Mouse (Mus musculus) ES-Bruce4 (cell line): ENCODE measurements around the gene Wee1. TPM values are rescaled to one million over a fixed set of nuclear protein-coding genes. Genes with fewer than 3 reads are reported as not detected.

Source experiments
- H3K27ac ChIP-seq: 2 replicates; pipeline ENCODE4 v1.5.1; 2012; ENCODE audit warnings: low read length, inconsistent platforms; ENCODE audit not compliant: insufficient read depth
- H3K27me3 ChIP-seq: 2 replicates; pipeline ENCODE4 v1.6.1; 2012; ENCODE audit warnings: mild to moderate bottlenecking, low read length, inconsistent platforms; ENCODE audit not compliant: control insufficient read depth, poor library complexity, insufficient read depth, severe bottlenecking
- H3K36me3 ChIP-seq: 2 replicates; pipeline ENCODE4 v1.6.1; 2012; ENCODE audit warnings: inconsistent platforms, mild to moderate bottlenecking, low read length, moderate library complexity; ENCODE audit not compliant: control insufficient read depth, poor library complexity, insufficient read depth, severe bottlenecking
- H3K4me1 ChIP-seq: one replicate; pipeline ENCODE4 v1.8.1; 2011; ENCODE audit warnings: low read length; ENCODE audit not compliant: control insufficient read depth, insufficient read depth
- H3K4me3 ChIP-seq: 2 replicates; pipeline ENCODE4 v1.5.1; 2011; ENCODE audit warnings: low read depth, mild to moderate bottlenecking, low read length
- H3K9ac ChIP-seq: 2 replicates; pipeline ENCODE4 v1.6.1; 2012; ENCODE audit warnings: low read depth, mild to moderate bottlenecking, inconsistent platforms; ENCODE audit not compliant: poor library complexity, severe bottlenecking
- H3K9me3 ChIP-seq: replicated peaks from 2 replicates; pipeline ENCODE4 v1.6.1; 2012; ENCODE audit warnings: mild to moderate bottlenecking, low read length, inconsistent platforms; ENCODE audit not compliant: control insufficient read depth, poor library complexity, insufficient read depth, severe bottlenecking
- CTCF ChIP-seq: IDR thresholded peaks from one replicate; pipeline ENCODE4 v1.8.1; 2011; ENCODE audit warnings: low read depth, low read length
- EP300 ChIP-seq: IDR thresholded peaks from 2 replicates; pipeline ENCODE4 v1.6.1; 2011; ENCODE audit warnings: low read depth, low read length; ENCODE audit not compliant: insufficient read depth
- POLR2A ChIP-seq: IDR thresholded peaks from one replicate; pipeline ENCODE4 v1.8.1; 2011; ENCODE audit warnings: low read length; ENCODE audit not compliant: insufficient read depth
- polyA plus RNA-seq: library from polyadenylated mRNA; stranded (reverse); fragments of >200 nt; gene quantifications from 2 replicates; pipeline ENCODE4 v1.2.4, GENCODE M21; 2011; ENCODE audit warnings: low read depth; ENCODE audit not compliant: missing spikeins, insufficient read depth, insufficient read length

The Wee1 gene
- polyA plus RNA-seq, 1 experiment: 60.1 TPM

DNA sequence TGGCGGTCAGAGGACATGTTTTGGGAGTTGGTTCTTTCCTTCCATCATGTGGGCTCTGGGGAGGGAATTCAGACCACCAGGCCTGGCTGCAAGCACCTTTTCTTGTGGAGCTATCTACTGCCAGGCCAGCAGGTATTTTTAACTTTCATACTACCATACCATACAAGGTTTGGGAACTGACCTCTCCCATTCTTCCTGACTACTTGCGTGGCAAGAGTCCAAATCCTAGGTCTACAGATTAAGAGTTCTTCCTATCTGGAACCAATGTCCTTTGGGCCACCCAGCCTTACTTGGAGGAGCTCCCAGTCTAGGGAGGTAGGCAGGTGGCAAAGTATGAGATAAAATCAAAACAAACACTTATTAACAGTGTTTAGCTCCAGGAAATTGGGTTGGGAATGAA, 3.4 kb upstream of the Wee1 start:
- no peaks in the 10 kb centered on the region for H3K36me3 ChIP-seq
- no peak for TF ChIP-seq CTCF
- TF ChIP-seq EP300: no peak
- TF ChIP-seq POLR2A: no peak
- no peaks in the 10 kb centered on the region for H3K9me3 ChIP-seq
- H3K4me3 ChIP-seq: no peak overlapping the region
- H3K27me3 ChIP-seq: no peaks in the 10 kb centered on the region
- H3K9ac ChIP-seq: no peak overlapping the region
- no peak overlapping the region for H3K27ac ChIP-seq
- H3K4me1 ChIP-seq: no peaks in the 10 kb centered on the region

DNA sequence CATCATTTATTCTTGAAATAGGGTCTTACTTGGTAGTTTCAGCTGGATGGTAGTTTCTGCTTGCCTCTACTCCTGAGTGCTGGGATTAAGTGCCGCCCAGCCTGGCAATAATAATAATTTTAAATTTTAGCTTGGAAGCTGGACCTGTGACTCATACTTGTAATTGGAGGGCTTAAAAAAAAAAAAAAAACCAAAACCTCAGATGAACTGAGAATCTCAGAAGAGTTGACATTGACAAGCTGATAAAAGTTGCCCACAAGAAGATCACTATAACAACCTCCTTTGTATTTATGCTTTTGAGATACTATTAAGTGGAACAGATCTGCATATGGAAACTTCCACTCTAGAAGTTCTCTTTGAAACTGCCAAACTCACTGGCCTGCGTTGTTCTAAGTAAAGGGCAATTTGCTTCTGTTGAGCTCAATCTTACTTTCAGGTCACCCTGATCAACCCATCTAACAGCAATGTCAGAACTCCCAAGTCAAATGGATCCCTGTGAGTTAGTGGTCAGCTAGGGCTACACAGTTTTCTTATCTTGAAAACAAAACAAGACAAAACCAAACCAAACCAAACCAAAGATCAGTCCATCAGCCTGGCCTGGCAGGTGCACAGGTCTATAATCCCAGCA, 1.6 kb upstream of the Wee1 start:
- Histone ChIP-seq H3K4me3 (no peak overlapping the region), H3K27me3 (no peaks in the 10 kb centered on the region), H3K9me3 (peaks cover 2% of the 10 kb centered on the region; the same call in 1 of the 2 replicates), H3K36me3 (peaks cover 10% of the 10 kb centered on the region), H3K27ac (no peak overlapping the region), H3K4me1 (no peaks in the 10 kb centered on the region), H3K9ac (no peak overlapping the region)
- TF ChIP-seq CTCF (no peak), EP300 (no peak), POLR2A (no peak)

DNA sequence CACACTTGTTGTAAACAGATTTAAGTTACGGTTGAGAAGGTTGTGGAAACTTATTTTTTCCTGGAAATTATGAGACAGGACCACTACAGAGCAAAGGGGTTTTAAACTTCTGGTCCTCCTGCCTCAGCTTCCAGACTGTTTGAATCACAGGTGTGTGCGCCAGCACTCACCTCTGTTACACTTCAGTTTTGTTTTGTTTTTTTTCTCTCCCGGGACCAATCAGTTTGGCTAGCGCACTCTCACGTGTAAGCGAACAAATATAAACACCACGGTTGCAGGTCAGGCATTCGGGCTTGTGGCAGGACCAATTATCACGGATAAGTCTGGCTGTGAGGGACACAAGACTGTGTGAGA, 707 bp upstream of the Wee1 start:
- Histone ChIP-seq H3K27ac (no peak overlapping the region), H3K36me3 (peaks cover 17% of the 10 kb centered on the region), H3K27me3 (no peaks in the 10 kb centered on the region), H3K4me1 (no peaks in the 10 kb centered on the region), H3K4me3 (peak overlapping the region; percentile 96), H3K9me3 (peaks cover 2% of the 10 kb centered on the region; the same call in 1 of the 2 replicates), H3K9ac (peak overlapping the region; percentile 71)
- no peak for TF ChIP-seq CTCF
- TF ChIP-seq EP300: no peak
- TF ChIP-seq POLR2A: no peak

DNA sequence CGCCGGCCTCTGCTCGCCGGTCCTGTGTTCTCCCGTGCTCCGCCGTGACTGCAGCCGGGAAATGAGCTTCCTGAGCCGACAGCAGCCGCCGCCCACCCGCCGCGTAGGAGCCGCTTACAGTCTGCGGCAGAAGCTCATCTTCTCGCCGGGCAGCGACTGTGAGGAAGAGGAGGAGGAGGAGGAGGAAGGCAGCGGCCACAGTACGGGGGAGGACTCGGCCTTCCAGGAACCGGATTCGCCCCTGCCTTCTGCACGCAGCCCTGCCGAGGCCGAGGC, 381 bp downstream of the Wee1 start:
- no peak for TF ChIP-seq EP300
- no peak for TF ChIP-seq CTCF
- no peak for TF ChIP-seq POLR2A
- H3K4me3 ChIP-seq: peak overlapping the region; percentile 71
- H3K4me1 ChIP-seq: no peaks in the 10 kb centered on the region
- H3K9ac ChIP-seq: peak overlapping the region; percentile 88
- H3K9me3 ChIP-seq: peaks cover 2% of the 10 kb centered on the region; the same call in 1 of the 2 replicates
- H3K36me3 ChIP-seq: peaks cover 28% of the 10 kb centered on the region
- H3K27ac ChIP-seq: peak overlapping the region; percentile 10
- H3K27me3 ChIP-seq: no peaks in the 10 kb centered on the region

DNA sequence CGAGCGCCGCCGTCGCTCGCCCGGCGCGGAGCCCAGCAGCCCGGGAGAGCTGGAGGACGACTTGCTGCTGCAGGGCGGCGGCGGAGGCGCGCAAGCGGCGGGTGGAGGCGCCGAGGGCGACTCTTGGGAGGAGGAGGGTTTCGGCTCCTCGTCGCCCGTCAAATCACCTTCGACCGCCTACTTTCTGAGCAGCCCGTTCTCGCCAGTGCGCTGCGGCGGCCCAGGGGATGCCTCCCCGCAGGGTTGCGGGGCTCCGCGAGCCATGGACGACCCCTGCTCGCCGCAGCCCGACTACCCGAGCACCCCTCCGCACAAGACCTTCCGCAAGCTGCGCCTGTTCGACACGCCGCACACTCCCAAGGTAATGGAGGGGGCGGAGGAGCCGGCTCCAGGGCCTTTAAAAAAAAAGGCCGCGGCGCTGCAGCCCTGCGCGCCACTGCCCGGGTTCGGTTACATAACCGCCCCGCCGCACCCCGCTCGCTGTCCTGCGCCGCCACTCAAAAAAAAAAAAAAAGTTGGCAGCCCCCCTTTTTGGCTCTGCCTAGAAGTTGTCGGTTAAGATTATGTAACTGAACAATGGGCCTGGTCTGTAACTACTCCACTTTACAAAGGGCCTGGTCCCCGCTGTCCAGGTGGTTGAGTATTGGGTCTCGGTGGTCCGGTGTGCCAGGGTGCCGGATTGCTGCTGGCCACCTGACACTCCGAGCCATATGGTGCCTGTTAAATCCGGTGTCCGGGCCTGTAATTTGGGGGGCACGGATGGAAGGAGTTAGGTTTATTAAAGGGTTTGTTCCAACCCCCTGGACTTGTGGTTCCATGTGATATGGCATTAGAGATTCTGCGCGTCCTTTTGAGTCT, 948 bp downstream of the Wee1 start:
- H3K4me1 ChIP-seq: no peaks in the 10 kb centered on the region
- H3K9me3 ChIP-seq: peaks cover 2% of the 10 kb centered on the region; the same call in 1 of the 2 replicates
- no peak for TF ChIP-seq EP300
- TF ChIP-seq POLR2A: no peak
- no peak for TF ChIP-seq CTCF
- peaks cover 33% of the 10 kb centered on the region for H3K36me3 ChIP-seq
- H3K27me3 ChIP-seq: no peaks in the 10 kb centered on the region
- H3K4me3 ChIP-seq: peak overlapping the region; percentile 71
- H3K27ac ChIP-seq: peak overlapping the region; percentile 10
- peak overlapping the region; percentile 88 for H3K9ac ChIP-seq
